13 mouse cellular contexts compared by ENCODE assay signal in genomic region chr12:5029035-5029434, GRCm38 (mm10).
DNase-seq lines count a peak whose midpoint lies in the region; TF ChIP-seq lines count a peak whose summit lies in the region.
"Had no signal": no experiment of that assay in that cellular context is flagged by ENCODE, and none has a peak within 500 bp of the region (broad histone marks: within the 10 kb centered on the region; RNA-seq: fewer than 3 reads in every experiment).

No protein-coding gene starts in this region.

- no peaks in the 10 kb centered on the region for H3K4me1 ChIP-seq in heart, adult 2 months (ENCODE audit: control insufficient read depth, insufficient read depth, low read length)
- H3K4me1 ChIP-seq: limb, embryonic 15.5 days; neural tube, embryonic 13.5 days had no signal

- intact Hi-C loops in heart, adult 2 months (cut with DNase I): loop anchor here (2.0 kb wide), 1 partner anchor 108 kb away; no protein-coding TSS in a partner anchor
- intact Hi-C loops in left cerebral cortex, adult 2 months (cut with DNase I): loop anchor here (2.0 kb wide), 1 partner anchor 110 kb away; no protein-coding TSS in a partner anchor

- H3K36me3 ChIP-seq in heart, adult 2 months (ENCODE audit: control insufficient read depth, insufficient read depth, low read length): peaks cover 5% of the 10 kb centered on the region

- H3K79me2 ChIP-seq in heart, adult 2 months (replicated peaks; ENCODE audit: control insufficient read depth, insufficient read depth, low read length): no peaks in the 10 kb centered on the region

- no peaks in the 10 kb centered on the region for H3K27me3 ChIP-seq in heart, adult 2 months (ENCODE audit: control insufficient read depth, insufficient read depth, low read length)
- H3K27me3 ChIP-seq: limb, embryonic 15.5 days; neural tube, embryonic 13.5 days had no signal

- TF ChIP-seq CTCF in heart, adult 2 months (IDR thresholded peaks at IDR 0.05): peak; percentile 62
- peak; percentile 62 for TF ChIP-seq CTCF in left cerebral cortex, adult 2 months (IDR thresholded peaks at IDR 0.05)

- no peak overlapping the region for H3K9ac ChIP-seq in heart, adult 2 months (ENCODE audit: low read depth, low read length)
- H3K9ac ChIP-seq: limb, embryonic 15.5 days; neural tube, embryonic 13.5 days had no signal

- H3K4me3 ChIP-seq in heart, adult 2 months: no peak overlapping the region
- H3K4me3 ChIP-seq in left cerebral cortex, adult 2 months: no peak overlapping the region
- H3K4me3 ChIP-seq: erythroblast, embryonic 14.5 days; limb, embryonic 15.5 days; neural tube, embryonic 13.5 days had no signal

- no peak overlapping the region for H3K27ac ChIP-seq in heart, adult 2 months
- H3K27ac ChIP-seq in left cerebral cortex, adult 2 months: no peak overlapping the region
- H3K27ac ChIP-seq: limb, embryonic 15.5 days; neural tube, embryonic 13.5 days had no signal

- WGBS in heart, adult 2 months: 69% methylated on average over 5 of the region's 5 CpGs

- no peak for TF ChIP-seq POLR2A in heart, adult 2 months (IDR thresholded peaks at IDR 0.05; ENCODE audit: insufficient read depth, low read depth, low read length)

- TF ChIP-seq EP300 in heart, adult 2 months (IDR thresholded peaks at IDR 0.05; ENCODE audit: insufficient read depth, low read depth, low read length): no peak

- no peak for DNase-seq in heart, adult 2 months
- DNase-seq in heart, adult 8-10 months (ENCODE audit: low spot score): no peak
- no peak for DNase-seq in left cerebral cortex, adult 2 months (ENCODE audit: extremely low spot score in 1 of 2, low spot score in 2 of 2)
- DNase-seq in left cerebral cortex, adult 9 months (ENCODE audit: low spot score in 2 of 2): no peak
- peak; percentile 15 for DNase-seq in A20 (ENCODE audit: low read depth, low spot score)
- DNase-seq in adipocyte (ENCODE audit: low spot score): peak; percentile 23
- no peak for DNase-seq in cerebellum, adult 9-11 months
- DNase-seq: cerebellum, adult 8-10 months; lung, adult 18-20 months; thymus, adult 2 months had no signal

Comparison
In these comparisons a context has a peak if more than half of its experiments do, and no peak if none do; other contexts are left out.
1. DNase-seq: peak in A20 (single experiment) and adipocyte (single experiment); none in heart, adult 2 months (0 of 2), heart, adult 8-10 months (single experiment), left cerebral cortex, adult 2 months (0 of 2), left cerebral cortex, adult 9 months (0 of 2) and cerebellum, adult 9-11 months (single experiment).